Mouse (Mus musculus) limb, embryonic 14.5 days (tissue): ENCODE measurements at regions not wholly inside any gene's neighbourhood (a gene's known extent, or its start where the extent isn't known, plus 50 kb on each side); places are given as distances from the start of the nearest gene placed in this dataset.

Experiments
- ATAC-seq: fragments of 200-750 bp; cut with Nextera tagmentation; 2 replicates; pipeline ENCODE4 v1.8.0; 2017; ENCODE audit warnings: low read depth, moderate number of reproducible peaks, moderate TSS enrichment; ENCODE audit not compliant: low FRiP score
- DNase-seq: peaks from one replicate; pipeline ENCODE4 v3.0.0-alpha.2; 2015; ENCODE audit warnings: low spot score
- H3K27ac ChIP-seq: fragments of 300-500 bp; sonication (generic); replicated peaks from 2 replicates; pipeline ENCODE4 v1.5.1; 2014; ENCODE audit warnings: low read depth, mild to moderate bottlenecking, low read length, moderate library complexity, mixed read lengths
- H3K27me3 ChIP-seq: fragments of 300-500 bp; sonication (generic); 2 replicates; pipeline ENCODE4 v1.6.1; 2014; ENCODE audit warnings: low read length, mixed read lengths; ENCODE audit not compliant: control insufficient read depth, insufficient read depth
- H3K36me3 ChIP-seq: fragments of 300-500 bp; sonication (generic); 2 replicates; pipeline ENCODE4 v1.6.1; 2014; ENCODE audit warnings: mild to moderate bottlenecking, low read length, moderate library complexity, mixed read lengths; ENCODE audit not compliant: control insufficient read depth, insufficient read depth
- H3K4me1 ChIP-seq: fragments of 300-500 bp; sonication (generic); 2 replicates; pipeline ENCODE4 v1.6.1; 2014; ENCODE audit warnings: antibody characterized with exemption, low read length, mixed read lengths; ENCODE audit not compliant: control insufficient read depth, insufficient read depth
- H3K4me2 ChIP-seq: fragments of 300-500 bp; sonication (generic); replicated peaks from 2 replicates; pipeline ENCODE4 v1.6.1; 2014; ENCODE audit warnings: low read depth, mild to moderate bottlenecking, low read length, moderate library complexity; ENCODE audit not compliant: severe bottlenecking
- H3K4me3 ChIP-seq: fragments of 300-500 bp; sonication (generic); replicated peaks from 2 replicates; pipeline ENCODE4 v1.5.1; 2014; ENCODE audit warnings: low read length
- H3K9ac ChIP-seq: fragments of 300-500 bp; sonication (generic); 2 replicates; pipeline ENCODE4 v1.6.1; 2014; ENCODE audit warnings: mild to moderate bottlenecking, low read depth, low read length, moderate library complexity; ENCODE audit not compliant: severe bottlenecking
- H3K9me3 ChIP-seq: fragments of 300-500 bp; sonication (generic); 2 replicates; pipeline ENCODE4 v1.6.1; 2016; ENCODE audit warnings: low read length; ENCODE audit not compliant: control insufficient read depth
- POLR2A ChIP-seq: fragments of 200-500 bp; IDR thresholded peaks from 2 replicates; pipeline ENCODE4 v1.8.0; 2012; ENCODE audit warnings: inconsistent platforms, mild to moderate bottlenecking, moderate library complexity, borderline replicate concordance; ENCODE audit not compliant: insufficient read depth, insufficient read length; ENCODE audit errors: extremely low read depth
- WGBS: fragments of 180-500 bp; shearing (Covaris S2); extraction: QIAGEN DNeasy Blood & Tissue Kit; methylation state at CpG from one replicate; pipeline ENCODE4 v1.1.7; 2014; 5-methylcytosine and 5-hydroxymethylcytosine counted together

DNA sequence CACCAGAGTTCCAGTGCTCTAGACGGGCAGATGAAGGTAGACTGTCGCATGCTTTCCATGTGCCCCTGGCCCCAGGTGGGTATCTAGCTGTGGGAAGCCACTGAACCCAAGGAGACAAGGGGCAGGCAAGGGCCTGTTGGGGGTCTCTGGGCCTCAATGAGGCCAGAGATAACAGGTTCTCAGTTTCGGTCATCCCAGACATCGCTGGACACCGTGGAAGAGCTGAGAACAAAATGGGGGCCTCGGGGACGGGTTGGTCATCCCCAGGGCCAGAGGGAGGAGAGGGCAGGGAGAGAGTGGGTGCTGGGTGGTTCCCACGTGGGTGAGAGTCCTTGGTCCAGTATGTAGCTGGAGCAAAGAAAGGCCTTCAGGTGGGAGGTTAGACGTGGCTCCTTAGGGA is 307.2 kb downstream of the Zfp804a start:
- ATAC-seq (no peak), DNase-seq (no peak)
- Histone ChIP-seq H3K9me3 (no peaks in the 10 kb centered on the region), H3K27me3 (no peaks in the 10 kb centered on the region), H3K4me1 (no peaks in the 10 kb centered on the region), H3K4me3 (no peak overlapping the region), H3K4me2 (no peak overlapping the region), H3K27ac (no peak overlapping the region), H3K36me3 (no peaks in the 10 kb centered on the region), H3K9ac (no peak overlapping the region)
- 81% methylated on average over 9 of the region's 9 CpGs for WGBS
- TF ChIP-seq POLR2A = no peak

DNA sequence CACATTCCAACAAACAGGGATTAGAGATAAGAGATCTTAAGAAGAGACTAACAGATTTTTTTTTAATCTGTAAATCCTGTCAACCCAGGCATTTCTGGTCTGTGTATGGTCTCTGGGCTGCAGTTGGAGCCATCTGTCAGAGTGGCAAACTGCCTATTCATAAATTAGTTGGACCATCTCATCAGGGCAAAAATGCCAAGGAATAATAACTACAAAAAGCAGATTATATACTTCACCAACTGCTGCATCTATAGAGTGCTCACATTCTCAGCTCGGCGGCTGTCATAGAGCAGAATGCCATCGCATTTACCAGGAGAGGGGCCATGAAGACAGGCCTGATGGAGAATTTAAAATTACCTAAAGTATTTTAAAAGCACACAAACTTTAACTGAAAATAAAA is 320.1 kb downstream of the Zfp804a start:
- Histone ChIP-seq H3K4me1 (no peaks in the 10 kb centered on the region), H3K4me3 (no peak overlapping the region), H3K36me3 (no peaks in the 10 kb centered on the region), H3K27ac (no peak overlapping the region), H3K9me3 (no peaks in the 10 kb centered on the region), H3K4me2 (no peak overlapping the region), H3K27me3 (no peaks in the 10 kb centered on the region), H3K9ac (no peak overlapping the region)
- WGBS = 88% methylated on average over 3 of the region's 3 CpGs
- ATAC-seq (no peak), DNase-seq (no peak)
- no peak for TF ChIP-seq POLR2A

DNA sequence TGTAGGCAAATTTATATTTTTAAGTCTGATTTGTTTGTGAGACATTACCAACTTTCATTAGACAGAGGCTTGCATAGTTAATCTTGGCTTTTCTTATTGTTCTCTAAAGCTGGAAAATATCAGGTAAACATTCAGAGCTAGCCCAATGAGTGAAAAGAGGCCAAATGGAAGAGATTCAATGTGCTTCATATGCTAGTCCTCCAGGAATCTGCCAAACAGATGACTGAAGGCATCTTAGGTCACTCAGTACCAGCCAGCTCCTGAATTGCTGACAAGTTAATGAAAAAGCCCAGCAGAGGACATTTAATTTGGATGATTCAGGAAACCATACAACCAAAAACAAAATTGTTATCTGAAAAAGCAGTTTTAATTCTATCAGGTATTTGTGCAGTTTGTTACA is 325.5 kb downstream of the Zfp804a start:
- Histone ChIP-seq H3K9me3 (no peaks in the 10 kb centered on the region), H3K9ac (no peak overlapping the region), H3K36me3 (no peaks in the 10 kb centered on the region), H3K27ac (no peak overlapping the region), H3K4me3 (no peak overlapping the region), H3K27me3 (no peaks in the 10 kb centered on the region), H3K4me2 (no peak overlapping the region), H3K4me1 (no peaks in the 10 kb centered on the region)
- no peak for ATAC-seq
- no peak for DNase-seq
- no peak for TF ChIP-seq POLR2A

DNA sequence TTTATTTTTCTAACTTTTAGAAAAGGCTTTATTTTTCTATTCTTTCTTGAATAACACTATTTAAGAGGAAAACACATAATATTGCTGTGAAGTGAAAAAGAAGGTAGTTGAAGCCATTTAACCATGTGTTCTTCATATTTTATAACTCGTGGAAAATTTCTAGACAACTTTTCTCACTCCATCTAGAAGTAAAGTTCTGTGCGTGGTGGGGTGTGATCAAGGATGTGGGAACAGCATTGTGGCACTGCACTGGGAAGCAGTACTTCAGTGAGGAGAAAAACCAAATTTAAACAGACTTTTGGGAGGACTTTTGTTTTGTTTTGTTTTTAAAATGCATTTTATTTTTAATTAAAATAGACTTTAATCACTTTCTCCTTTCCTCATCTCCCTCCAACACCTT is 332.1 kb downstream of the Zfp804a start:
- no peak overlapping the region for H3K27ac ChIP-seq
- H3K36me3 ChIP-seq = no peaks in the 10 kb centered on the region
- no peaks in the 10 kb centered on the region for H3K27me3 ChIP-seq
- no peak overlapping the region for H3K4me3 ChIP-seq
- H3K9ac ChIP-seq = no peak overlapping the region
- ATAC-seq = no peak
- no peaks in the 10 kb centered on the region for H3K9me3 ChIP-seq
- no peak overlapping the region for H3K4me2 ChIP-seq
- no peak for TF ChIP-seq POLR2A
- WGBS = 81% methylated on average over 2 of the region's 2 CpGs
- H3K4me1 ChIP-seq = no peaks in the 10 kb centered on the region
- no peak for DNase-seq

DNA sequence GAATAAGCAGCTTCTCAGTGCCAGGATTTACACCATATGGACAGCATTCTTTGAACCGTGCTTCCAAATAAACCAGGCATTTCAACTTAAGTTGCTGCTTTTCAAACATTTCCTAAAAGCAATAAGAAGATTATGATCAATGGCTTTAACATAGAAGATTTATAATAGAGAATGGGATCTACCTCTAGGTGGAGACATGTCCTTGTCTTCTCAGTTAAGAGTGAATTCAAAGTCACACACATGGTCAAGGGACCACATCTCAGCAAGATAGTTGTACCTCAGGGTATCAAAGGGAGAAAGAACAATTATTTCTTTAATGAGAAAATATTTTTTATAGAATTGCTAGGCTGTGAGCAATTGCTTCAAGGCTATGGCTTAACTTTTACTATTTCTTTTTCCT is 334.7 kb downstream of the Zfp804a start:
- H3K4me1 ChIP-seq = no peaks in the 10 kb centered on the region
- no peaks in the 10 kb centered on the region for H3K9me3 ChIP-seq
- ATAC-seq = no peak
- H3K4me2 ChIP-seq = no peak overlapping the region
- no peak for DNase-seq
- H3K36me3 ChIP-seq = no peaks in the 10 kb centered on the region
- WGBS = 54% methylated on average over 1 of the region's 1 CpGs
- H3K27ac ChIP-seq = no peak overlapping the region
- H3K9ac ChIP-seq = no peak overlapping the region
- H3K27me3 ChIP-seq = no peaks in the 10 kb centered on the region
- TF ChIP-seq POLR2A = no peak
- H3K4me3 ChIP-seq = no peak overlapping the region

DNA sequence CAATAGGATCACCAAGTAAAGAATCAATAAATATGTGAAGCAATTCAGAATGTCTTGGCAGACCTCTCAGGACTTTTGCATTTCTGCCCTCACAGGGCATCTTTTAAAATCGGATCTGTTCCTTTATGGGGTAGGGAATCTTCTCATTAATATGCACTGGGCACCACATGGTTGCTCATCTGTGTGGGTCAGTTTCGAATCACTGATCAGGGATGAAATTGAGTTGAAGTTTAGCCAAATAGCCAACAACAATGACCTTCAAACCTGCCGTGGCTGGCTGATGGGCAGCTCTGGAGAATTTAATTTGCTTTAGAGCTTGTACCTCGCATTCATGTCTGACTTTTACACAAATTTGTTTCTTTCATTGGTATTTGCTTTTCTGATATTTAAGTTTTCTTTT is 342.4 kb downstream of the Zfp804a start:
- no peak for ATAC-seq
- Histone ChIP-seq H3K9me3 (no peaks in the 10 kb centered on the region), H3K4me2 (no peak overlapping the region), H3K36me3 (no peaks in the 10 kb centered on the region), H3K9ac (no peak overlapping the region), H3K27me3 (no peaks in the 10 kb centered on the region), H3K27ac (no peak overlapping the region), H3K4me3 (no peak overlapping the region), H3K4me1 (no peaks in the 10 kb centered on the region)
- no peak for DNase-seq
- 74% methylated on average over 4 of the region's 4 CpGs for WGBS
- TF ChIP-seq POLR2A = no peak
